Mouse (Mus musculus): ENCODE data around the gene Pak2.
"Not testable (repeated sequence)": the region's sequence is repeated elsewhere in the genome, so short reads cannot be mapped to it uniquely, and the experiment has no call there.

The Pak2 gene

DNA sequence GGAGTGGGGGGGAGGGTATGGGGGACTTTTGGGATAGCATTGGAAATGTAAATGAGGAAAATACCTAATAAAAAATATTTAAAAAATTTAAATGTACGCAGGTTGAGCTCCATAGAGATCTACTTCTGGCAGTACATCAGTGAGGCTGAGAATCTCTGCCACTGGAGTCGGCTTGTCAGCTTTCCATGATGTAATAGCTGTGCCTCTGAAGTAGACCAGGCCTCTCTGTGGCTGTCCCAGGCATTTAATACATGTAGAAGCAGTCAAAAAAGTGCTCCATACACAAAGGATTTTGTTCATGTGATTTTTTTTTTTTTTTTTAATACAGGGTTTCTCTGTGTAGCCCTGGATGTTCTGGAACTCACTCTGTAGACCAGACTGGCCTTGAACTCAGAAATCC is 18.6 kb upstream of the Pak2 start:
- in situ Hi-C loops (cut with MboI): not testable (repeated sequence)

DNA sequence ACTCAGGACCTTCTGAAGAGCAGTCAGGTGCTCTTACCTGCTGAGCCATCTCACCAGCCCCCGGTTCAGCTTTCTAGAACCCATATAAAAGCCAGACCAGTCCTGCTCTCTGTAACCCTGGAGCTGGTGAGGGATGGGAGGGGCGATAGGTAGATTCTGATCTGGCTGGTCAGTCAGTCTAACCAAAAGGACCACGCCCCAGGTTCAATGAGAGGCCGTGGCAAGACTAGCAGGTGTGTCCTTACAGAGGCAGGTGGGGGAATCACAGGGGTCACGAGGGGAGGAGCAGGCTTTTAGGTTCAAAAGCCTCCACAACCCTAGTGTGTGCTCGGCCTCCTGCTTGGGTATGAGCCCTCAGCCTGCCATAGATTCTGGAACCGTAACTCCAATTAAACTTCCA is 12.3 kb upstream of the Pak2 start:
- in situ Hi-C loops (cut with MboI): no loop called here

DNA sequence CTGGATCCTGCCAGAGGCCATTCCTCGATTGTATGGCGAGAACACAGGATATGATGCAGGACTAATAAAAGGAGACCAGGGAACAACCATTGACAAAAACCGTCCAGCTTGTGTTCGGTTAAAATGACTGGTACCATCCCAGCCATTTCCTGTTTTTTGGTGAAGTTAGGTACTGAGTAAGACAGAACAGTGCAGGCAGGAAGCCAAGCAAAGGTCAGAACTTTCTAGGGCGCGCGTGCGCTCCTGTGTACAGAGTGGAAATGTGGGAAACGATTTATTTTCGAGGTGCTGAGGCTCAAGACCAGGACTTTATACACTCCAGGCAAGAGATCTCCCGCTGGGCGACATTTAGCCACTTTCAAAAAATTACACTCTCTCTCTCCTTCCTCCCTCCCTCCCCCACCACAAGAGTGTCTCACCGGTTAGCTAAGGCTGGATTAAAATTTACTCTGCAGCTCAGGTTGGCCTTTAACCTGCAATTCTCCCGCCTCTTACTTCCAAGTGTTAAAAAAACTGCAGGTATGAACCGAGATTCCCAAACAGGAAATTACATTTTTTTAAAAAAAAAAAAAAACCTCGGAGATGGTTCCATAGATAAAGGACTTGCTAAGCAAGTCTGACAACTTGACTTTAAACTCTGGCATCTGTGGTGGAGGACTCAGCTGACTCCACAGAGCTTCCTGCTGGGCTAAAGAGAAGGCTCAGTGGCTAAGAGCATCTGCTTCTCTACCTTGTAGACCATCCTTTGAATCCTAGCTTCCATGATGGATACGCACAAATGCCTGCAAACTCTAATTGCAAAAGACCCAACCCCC is 8.7 kb upstream of the Pak2 start:
- in situ Hi-C loops (cut with MboI): no loop called here

DNA sequence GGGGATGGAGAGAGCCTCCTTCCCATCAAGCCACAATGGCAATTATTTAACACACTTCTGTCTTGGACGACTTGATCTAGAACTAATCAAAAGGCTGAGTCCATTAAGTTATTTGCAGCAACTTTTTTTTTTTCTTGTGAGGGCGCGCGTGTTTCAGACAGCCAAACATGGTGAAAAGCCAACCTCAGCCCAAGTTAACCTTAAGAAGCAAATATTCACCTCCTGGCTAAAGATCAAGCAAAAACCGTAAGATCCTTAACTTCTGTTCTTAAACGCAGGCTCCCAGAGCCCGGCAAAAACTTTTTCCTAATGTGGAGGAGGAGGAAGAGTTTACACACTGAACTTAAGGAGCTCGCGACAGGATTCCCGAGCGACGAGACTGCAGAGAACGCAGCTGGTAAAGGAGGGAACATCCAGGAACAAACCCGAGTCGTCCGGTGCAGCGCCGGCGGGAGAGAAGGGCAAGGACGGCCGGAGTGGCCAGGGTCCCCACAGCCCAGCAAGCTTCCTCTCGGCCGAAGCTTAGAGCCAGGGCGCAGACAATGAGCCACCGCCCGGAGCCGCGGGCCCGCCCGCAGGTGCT is 643 bp downstream of the Pak2 start:
- in situ Hi-C loops (cut with MboI): no loop called here

DNA sequence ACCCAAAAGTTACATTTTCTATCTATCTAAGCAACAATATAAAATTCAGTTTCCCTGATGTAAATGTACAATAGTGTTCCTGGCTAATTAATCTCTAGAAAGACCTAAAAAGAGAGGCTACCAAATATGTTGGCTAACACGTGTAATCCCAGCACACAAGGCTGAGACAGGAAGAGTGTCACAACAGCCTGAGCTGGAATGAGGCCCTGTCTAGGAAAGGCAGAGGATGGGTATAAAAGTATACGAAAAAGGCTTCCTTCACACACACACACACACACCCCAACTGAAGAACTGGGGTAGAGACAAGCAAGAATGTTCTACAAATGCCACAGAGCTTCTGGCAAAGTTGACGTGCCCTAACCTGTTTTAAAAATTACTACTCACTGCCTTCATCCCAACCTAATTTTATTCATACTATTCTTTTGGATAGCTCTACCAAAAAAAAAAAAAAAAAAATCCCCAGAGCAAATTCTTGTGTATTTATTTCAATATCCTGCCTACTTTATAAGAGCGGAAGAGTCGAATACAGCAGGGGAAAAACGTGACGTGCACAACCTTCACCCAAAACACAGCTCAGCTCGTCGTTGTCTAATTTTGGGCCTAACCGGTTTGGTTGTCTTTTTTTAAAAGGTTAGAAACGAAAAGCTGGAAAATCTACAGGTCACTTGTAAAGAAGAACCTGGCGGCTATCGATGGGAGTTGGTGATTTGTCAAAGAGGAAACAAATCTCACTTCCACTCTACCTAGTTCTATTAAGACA is 1.3 kb downstream of the Pak2 start:
- in situ Hi-C loops (cut with MboI): no loop called here

DNA sequence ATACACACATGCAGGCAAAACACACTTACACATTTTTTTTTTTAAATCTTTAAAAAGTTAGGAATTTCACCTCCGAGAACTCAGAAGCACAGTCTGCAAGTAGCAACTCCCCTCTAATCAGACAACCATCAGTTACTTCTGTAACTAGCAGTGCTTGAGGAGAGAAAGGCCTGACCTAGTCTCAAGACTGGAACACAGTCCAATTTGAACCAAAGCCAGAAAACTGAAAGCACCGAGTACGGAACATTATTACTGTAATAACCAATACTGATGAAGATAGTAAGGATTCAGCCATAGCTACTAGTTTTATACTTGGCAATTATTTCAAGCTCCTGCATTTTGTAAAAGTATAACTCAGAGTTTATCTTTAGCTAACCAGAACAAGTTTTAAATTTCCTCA is 2.7 kb downstream of the Pak2 start:
- in situ Hi-C loops (cut with MboI): no loop called here

DNA sequence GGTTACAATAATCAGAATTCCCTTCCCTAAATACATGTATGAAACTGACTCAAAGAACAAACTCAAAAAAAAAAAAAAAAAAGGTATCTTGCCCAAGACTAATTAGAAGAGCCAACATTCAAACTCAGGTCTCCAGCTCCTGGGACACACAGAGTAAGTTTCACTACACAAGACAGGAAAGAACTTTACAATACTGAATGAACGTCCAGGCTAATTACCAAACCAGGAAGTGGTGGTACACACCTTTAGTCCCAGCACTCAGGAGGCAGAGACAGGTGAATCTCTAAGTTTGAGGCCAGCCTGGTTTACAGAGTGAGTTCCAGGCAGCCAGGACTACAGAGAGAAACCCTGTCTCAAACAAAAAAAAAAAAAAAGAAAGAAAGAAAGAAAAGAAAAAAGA is 3.4 kb downstream of the Pak2 start:
- in situ Hi-C loops (cut with MboI): no loop called here

DNA sequence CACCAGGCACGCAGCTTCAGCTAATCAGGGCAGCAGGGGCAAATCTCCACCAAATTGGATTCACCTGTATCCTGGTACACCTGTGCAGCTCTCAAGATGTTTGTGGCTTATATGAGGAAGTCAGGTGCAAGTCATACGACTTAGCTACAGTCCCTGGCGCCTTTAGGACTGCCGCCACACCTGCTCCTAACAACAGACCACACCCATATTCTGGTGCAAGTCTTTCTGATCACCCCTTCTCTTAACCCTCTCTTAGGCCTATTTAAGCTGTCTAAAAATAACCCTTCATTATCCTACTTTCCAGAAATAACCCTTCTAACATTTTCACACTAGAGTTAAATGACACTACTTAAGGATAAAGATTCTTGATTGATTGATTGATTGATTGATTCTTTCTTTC is 9.1 kb downstream of the Pak2 start:
- in situ Hi-C loops (cut with MboI): not testable (repeated sequence)

DNA sequence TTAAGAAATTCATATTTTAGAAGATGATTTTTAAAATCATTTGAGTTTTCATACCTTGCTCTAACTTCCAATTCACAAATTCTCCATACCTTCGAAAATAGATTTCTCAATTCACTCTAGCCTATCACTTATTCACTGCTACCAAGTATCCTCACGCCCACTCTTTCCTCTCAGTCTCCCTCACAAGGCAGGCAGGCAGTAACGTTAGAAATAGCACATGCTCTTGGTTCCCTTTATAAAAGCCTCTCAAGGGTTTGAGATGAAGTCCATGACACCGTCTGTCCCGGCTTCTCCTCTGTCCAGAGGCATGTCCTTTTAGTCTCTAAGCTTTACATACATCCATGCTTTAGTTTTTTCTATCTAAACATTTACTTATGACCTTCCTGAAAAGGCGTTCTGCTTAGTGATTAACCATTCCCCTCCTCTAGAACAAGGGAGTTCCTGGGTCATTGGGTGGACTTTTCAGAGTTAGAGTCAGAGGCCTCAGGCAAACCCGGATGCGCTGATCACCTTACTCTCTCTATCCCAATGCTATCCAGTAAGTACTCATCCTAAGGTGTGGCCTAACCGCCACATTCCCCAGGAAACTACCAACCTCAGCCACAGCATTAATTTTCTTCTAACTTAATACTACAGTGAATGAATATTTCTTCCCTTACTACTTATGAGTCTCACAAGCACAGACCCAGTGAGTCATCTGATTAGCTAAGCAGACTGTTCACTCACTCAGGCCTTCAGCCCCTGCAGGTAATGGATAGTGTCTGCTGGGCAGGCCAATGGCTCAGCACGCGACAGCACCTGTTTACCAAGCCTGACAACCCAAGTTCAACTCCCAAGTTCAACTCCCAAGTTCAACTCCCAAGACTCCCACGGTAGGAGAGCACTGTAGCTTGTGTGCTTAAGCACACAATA is 10.5 kb downstream of the Pak2 start:
- in situ Hi-C loops (cut with MboI): no loop called here

DNA sequence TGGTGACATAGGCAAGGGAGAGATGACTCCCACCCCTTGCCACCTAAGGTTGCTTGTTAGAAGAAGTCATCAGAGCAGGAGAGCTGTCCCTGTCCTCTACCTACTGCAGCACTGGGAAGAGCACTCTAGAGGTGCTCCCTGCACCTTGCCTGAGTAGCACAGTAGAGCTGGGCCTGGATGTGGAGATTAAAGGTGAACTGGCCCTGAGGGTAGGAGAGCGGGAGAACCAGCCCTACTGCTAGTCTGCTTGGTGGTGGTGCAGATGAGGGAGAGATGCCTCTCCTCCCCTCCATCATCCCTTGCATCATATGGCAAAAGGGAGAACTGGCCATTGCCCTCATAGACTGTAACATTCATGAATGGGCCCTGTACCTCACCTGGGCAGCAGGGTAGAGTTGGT is 12.2 kb downstream of the Pak2 start:
- in situ Hi-C loops (cut with MboI): no loop called here

DNA sequence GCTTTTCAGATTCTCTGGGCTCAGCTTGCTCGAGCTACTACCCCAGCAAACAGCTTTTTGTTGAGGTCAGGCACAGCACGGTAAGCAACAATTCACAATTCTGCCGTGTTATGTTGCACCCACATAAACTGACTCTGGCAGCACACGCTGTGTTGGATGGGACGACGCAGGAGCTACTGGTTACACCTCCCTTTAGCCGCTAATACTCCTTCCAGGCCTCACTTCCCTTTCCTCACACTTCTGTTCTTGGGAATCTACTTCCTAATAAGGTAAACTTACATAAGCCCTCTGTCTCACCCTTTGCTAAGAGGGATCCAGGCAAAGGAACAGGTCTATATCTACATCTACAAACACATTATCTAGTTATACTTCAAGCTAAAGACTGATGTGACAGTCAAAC is 15.2 kb downstream of the Pak2 start:
- in situ Hi-C loops (cut with MboI): no loop called here

DNA sequence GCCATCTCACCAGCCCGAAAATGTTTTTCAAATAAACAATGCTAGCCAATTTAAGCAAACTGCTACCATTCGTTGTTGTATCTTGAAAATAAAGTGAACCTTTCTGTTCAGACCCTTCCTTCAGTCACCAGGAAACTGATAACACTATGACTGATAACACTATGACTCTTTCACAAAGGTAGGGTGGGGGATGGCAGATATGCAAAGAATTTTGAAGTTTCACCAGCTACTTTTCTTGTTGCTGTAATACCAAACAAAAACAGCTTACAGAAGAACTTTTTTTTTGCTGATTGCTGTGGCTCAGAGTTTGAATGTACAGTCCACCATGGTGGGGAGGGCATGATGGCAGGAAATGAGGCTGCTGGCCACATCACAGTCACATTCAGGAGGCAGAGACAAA is 16.9 kb downstream of the Pak2 start:
- in situ Hi-C loops (cut with MboI): no loop called here

DNA sequence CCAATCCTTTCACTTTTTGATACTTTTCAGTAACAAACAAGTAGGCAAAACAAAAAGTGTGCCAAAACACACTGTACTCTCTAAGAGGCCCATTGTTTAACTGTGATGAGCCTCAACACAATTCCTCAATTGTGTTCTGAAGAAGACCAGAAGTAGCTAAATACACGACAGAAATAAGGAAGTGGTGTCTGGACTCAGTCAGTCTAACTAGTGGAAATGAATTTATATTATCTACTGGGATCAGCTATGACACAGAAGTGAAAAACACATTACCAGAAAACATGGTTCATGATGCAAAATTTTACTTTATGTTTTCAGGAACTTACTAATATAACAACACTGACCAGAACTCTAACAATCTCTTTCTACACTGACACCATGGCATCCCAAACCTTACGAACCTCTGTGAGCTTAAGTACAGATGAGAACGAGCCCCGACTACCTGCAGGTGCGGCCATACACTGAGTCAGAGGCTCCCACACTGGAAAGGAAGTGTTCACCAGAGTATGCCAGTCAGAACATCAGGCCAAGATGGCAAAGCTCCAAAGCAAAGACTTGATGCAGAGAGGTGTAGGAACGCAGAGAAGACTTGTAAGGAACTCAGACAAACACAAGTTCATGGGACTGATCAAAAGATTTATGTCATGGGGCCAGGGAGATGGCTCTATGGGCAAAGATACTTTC is 19.2 kb downstream of the Pak2 start:
- in situ Hi-C loops (cut with MboI): no loop called here

DNA sequence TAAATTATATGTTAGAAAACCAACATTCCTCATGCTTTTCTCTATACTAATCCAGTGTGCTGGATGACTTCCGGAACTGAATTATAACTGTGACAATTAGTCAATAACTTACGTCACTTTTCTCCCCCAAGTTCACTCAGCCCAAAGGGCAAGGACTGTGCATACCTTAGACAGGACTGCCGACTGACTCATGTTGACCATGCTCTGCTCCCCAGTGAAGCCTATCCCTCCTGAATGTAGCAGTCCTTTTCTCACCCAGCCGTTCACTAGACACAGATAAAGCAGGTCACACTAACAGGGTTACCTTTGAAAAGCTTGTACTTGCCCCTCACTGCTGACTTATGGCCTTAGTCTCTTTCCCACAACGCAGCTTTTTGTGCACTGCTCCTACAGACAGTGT is 20.3 kb downstream of the Pak2 start:
- in situ Hi-C loops (cut with MboI): no loop called here

DNA sequence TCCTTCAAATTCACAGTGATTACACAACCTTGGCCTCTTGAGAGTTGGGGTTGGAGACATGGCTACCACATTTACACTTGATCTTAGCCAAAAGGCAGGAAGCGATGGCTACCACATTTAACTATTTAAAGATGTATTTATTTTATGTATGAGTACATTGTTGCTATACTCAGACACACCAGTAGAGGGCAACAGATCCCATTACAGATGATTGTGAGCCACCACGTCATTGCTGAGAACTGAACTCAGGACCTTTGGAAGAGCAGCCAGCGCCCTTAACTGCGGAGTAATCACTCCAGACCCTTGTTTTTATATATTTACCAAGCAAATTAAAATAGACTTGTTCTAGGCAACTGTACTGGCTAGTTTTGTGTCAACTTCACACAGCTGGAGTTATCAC is 36.8 kb downstream of the Pak2 start:
- in situ Hi-C loops (cut with MboI): no loop called here

DNA sequence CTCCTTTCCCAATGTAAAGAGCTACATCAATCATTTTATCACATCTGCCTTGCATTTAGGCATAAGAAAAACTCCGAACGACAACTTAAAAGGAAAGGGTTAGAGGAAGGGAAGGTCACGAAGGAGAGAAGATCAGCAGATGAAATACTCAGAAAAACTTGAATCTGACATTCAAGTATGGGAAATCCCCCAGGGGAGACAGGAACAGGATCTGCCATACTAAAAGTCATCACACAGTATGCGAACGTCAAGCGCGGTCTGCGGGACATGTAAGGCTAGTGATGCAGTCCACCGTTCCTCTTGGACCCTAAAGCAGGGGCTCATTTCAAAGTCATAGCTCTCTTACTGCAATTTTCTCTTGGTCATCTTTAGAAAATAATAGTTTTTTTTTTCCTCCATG is 59.5 kb downstream of the Pak2 start:
- in situ Hi-C loops (cut with MboI): no loop called here

DNA sequence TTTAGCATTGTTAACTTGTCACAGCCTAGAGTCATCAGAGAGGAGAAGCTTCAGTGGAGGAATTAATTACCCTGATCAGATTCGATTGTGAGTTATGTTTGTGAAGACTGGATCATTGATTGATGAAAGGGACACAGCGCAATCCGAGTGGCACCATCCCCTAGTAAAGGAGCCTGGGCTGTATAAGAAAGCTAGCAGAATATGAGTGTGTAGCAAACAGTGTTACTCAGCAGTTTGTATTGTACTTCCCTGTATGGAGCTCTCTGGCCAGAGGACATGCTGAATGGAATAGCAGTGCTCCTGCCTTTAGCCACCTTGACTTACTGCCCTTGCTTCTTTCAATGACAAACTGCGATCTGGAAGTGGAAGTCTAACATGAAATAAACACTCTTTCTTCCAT is 68.8 kb downstream of the Pak2 start:
- in situ Hi-C loops (cut with MboI): no loop called here

DNA sequence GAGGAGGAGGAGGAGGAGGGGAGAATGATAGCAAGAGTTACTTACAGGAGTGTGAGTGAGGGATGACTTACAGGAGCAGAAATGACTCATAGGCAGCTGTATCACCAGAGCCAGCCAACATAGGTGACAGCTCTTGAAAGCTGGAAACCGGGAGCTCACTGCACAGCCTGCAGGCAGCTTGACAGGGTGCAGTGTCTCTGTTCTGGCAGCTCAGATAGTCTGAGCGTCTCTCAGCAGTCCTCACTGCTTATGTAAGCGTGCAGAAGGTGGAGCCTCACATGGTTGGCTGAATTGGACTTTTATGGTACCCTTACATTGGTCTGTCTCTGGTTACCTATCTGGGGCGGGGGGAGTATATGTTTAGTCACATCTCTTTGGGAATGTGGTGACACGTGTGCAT is 69.2 kb downstream of the Pak2 start:
- in situ Hi-C loops (cut with MboI): no loop called here

DNA sequence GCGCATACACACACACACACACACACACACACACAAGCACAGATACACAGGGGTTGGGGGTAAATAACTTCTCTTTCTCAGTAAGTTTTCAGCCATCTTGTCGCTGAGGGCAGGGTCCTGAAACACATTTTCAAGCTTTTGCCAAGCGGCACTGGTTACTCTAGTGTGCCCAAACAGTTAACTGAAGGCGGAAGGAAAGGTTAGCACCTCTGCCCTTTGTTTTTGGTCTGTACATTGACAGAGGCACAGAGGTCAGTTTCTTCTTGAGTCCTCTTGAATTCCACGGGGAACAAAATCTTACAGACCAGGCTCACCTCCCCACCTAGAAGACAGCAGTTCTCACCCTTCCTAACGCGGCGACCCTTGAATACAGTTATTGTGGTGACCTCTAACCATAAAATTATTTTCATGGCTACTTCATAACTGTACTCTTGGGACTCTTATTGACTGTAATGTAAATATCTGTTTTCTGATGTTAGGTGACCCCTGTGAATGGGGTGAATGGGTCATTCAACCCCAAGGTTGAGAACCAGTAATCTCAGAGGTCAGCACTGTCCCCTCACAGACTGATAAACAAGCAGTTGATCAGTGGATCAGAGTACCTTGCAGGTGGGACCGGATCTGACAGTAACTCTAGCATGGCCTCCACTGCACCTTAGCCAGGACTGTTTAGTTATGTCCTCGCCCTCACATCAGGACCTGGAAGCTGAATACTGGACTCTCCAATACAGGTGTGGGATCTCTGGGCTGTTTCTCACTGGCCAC is 70.4 kb downstream of the Pak2 start:
- in situ Hi-C loops (cut with MboI): no loop called here

DNA sequence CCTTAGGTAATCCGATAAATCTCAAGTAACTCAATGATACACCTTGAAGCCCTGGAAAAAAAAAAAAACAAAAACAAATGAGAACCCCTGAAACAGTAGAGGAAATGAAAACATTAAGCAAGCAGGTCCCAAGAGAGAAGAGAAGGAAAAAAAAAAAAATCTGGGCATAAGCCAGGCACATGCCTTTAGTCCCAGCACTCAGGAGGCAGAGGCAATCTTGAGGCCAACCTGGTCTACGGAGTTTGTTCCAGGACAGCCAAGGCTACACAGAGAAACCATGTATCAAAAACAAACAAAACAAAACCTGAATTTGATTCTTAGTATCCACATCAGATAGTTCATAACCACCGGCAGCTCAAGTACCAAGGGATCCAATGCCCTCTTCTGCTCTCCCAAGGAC is 74.4 kb downstream of the Pak2 start:
- in situ Hi-C loops (cut with MboI): no loop called here
